Mouse (Mus musculus) testis, adult 2 months (tissue): ENCODE measurements around the gene Rnf38.

Source experiments
- CTCF ChIP-seq: fragments of 200-500 bp; IDR thresholded peaks from 2 replicates; pipeline ENCODE4 v1.5.1; 2012; ENCODE audit warnings: low read depth, mild to moderate bottlenecking, inconsistent platforms, low read length, moderate library complexity; ENCODE audit not compliant: control insufficient read depth, insufficient read depth, insufficient replicate concordance
- POLR2A ChIP-seq: fragments of 200-500 bp; IDR thresholded peaks from 2 replicates; pipeline ENCODE4 v1.6.1; 2012; ENCODE audit warnings: low read depth, mild to moderate bottlenecking, inconsistent platforms, low read length, moderate library complexity; ENCODE audit not compliant: control insufficient read depth

DNA sequence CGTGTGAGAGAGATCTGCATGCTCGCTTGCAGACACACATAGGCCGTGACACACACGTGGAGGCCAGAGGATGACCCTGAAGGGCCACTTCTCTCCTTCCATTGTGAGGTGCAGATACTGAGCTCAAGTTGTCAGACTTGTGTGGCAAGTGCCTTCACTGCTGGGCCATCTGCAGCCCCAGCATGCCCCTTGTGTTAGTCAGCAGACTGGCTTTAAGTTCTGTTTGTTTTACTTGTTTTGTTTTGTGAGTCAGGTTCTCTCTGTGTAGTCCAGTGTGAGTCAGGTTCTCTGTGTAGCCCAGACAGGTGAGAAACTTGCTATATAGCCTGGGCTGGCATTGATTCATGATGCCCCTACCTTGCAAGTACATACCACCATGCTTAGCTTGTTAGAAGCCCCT, 139.1 kb downstream of the Rnf38 start:
- no peak for TF ChIP-seq CTCF
- TF ChIP-seq POLR2A = no peak
